Mouse (Mus musculus) forebrain, postnatal 0 days (tissue): ENCODE measurements around the gene Mmrn1. TPM values are rescaled to one million over a fixed set of nuclear protein-coding genes. Genes with fewer than 3 reads are reported as not detected.
A peak's percentile ranks its signal among the peaks of the same experiment; 100 is the strongest.

Source experiments
- ATAC-seq: fragments of 200-750 bp; cut with Nextera tagmentation; 2 replicates; pipeline ENCODE4 v1.8.0; 2017; ENCODE audit warnings: mild to moderate bottlenecking, moderate library complexity
- DNase-seq: peaks from one replicate; pipeline ENCODE4 v3.0.0-alpha.2; 2015
- H3K27ac ChIP-seq: fragments of 300-500 bp; sonication (generic); 2 replicates; pipeline ENCODE4 v1.5.1; 2014; ENCODE audit warnings: low read depth, mild to moderate bottlenecking, antibody characterized with exemption, low read length, moderate library complexity, mixed read lengths
- H3K27me3 ChIP-seq: fragments of 300-500 bp; sonication (generic); 2 replicates; pipeline ENCODE4 v1.6.1; 2014; ENCODE audit warnings: mild to moderate bottlenecking, low read length, mixed read lengths; ENCODE audit not compliant: insufficient read depth
- H3K36me3 ChIP-seq: fragments of 300-500 bp; sonication (generic); 2 replicates; pipeline ENCODE4 v1.6.1; 2014; ENCODE audit warnings: mild to moderate bottlenecking, moderate library complexity; ENCODE audit not compliant: insufficient read depth
- H3K4me1 ChIP-seq: fragments of 300-500 bp; sonication (generic); 2 replicates; pipeline ENCODE4 v1.6.1; 2014; ENCODE audit warnings: antibody characterized with exemption; ENCODE audit not compliant: insufficient read depth
- H3K4me2 ChIP-seq: fragments of 300-500 bp; sonication (generic); 2 replicates; pipeline ENCODE4 v1.6.1; 2014; ENCODE audit warnings: low read depth, mild to moderate bottlenecking, moderate library complexity
- H3K4me3 ChIP-seq: fragments of 300-500 bp; sonication (generic); 2 replicates; pipeline ENCODE4 v1.5.1; 2014; ENCODE audit warnings: low read depth, low read length, mixed read lengths
- H3K9ac ChIP-seq: fragments of 300-500 bp; sonication (generic); 2 replicates; pipeline ENCODE4 v1.6.1; 2014; ENCODE audit warnings: mild to moderate bottlenecking
- H3K9me3 ChIP-seq: fragments of 300-500 bp; sonication (generic); 2 replicates; pipeline ENCODE4 v1.6.1; 2016; ENCODE audit warnings: low read length
- CTCF ChIP-seq: sonication (generic); IDR thresholded peaks from 2 replicates; pipeline ENCODE4 v1.5.1; 2016; ENCODE audit warnings: antibody characterized with exemption, control low read depth, low read depth
- WGBS: fragments of 180-500 bp; shearing (Covaris S2); extraction: QIAGEN DNeasy Blood & Tissue Kit; methylation state at CpG from one replicate; pipeline ENCODE4 v1.1.7; 2014; 5-methylcytosine and 5-hydroxymethylcytosine counted together
- polyA plus RNA-seq: library from polyadenylated mRNA; unstranded; fragments of >200 nt; fragmentation: Nextera tagmentation; extraction: Ambion mirVana; gene quantifications from 2 replicates; pipeline ENCODE4 v1.2.1, GENCODE M21; 2015
- total RNA-seq: library from RNA; depleted of rRNA; stranded (reverse); fragments of >200 nt; gene quantifications from 2 replicates; pipeline ENCODE4 v1.2.3, GENCODE M21; 2014

Mmrn1 gene
- total and polyA plus RNA-seq, 2 experiments from 2014 or later: 1.0 to 2.1 TPM

- TF ChIP-seq CTCF: no peak
- no peak for ATAC-seq
- WGBS: 62% methylated on average over 6 of the region's 6 CpGs
Observed at GRCm38 (mm10) chr6:60969407-60969806, 44.6 kb downstream of the Mmrn1 start.

GRCm38 (mm10) chr6:60970811-60971210 lies 46.0 kb downstream of the Mmrn1 start:
- WGBS: 78% methylated on average over 2 of the region's 2 CpGs
- no peak for TF ChIP-seq CTCF
- no peaks in the 10 kb centered on the region for H3K36me3 ChIP-seq
- H3K4me3 ChIP-seq: no peak overlapping the region
- no peaks in the 10 kb centered on the region for H3K4me1 ChIP-seq
- no peak overlapping the region for H3K9ac ChIP-seq
- H3K27me3 ChIP-seq: no peaks in the 10 kb centered on the region
- no peak overlapping the region for H3K4me2 ChIP-seq
- no peak for ATAC-seq
- no peak overlapping the region for H3K27ac ChIP-seq
- no peaks in the 10 kb centered on the region for H3K9me3 ChIP-seq
- no peak for DNase-seq

More at GRCm38 (mm10) chr6:60969407-60969806, 44.6 kb downstream of the Mmrn1 start:
- Histone ChIP-seq H3K4me2 (no peak overlapping the region), H3K9me3 (no peaks in the 10 kb centered on the region), H3K36me3 (no peaks in the 10 kb centered on the region), H3K9ac (no peak overlapping the region), H3K27me3 (no peaks in the 10 kb centered on the region), H3K4me3 (no peak overlapping the region), H3K27ac (no peak overlapping the region), H3K4me1 (no peaks in the 10 kb centered on the region)
- no peak for DNase-seq

DNA sequence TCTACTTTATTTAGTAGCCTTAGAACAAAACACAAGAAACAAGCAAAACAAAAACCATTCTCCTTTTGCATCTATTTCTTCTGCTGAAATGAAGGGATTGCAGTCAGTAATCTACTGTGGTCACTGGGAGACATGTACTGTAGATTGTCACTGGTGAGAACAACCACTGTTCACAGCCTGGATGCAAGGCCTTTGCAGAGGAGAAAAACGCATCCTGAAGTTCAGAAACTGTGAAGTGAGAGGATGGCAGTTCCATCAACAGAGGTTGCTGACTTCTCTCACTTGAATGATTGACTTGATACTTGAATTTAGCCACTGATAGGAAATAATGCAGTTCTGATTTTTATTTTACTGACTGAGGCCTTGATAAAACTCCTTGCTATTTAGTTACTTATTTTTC lies 53.8 kb downstream of the Mmrn1 start:
- Histone ChIP-seq H3K27ac (no peak overlapping the region), H3K36me3 (no peaks in the 10 kb centered on the region), H3K4me1 (no peaks in the 10 kb centered on the region), H3K9me3 (no peaks in the 10 kb centered on the region), H3K9ac (no peak overlapping the region), H3K4me3 (no peak overlapping the region), H3K4me2 (no peak overlapping the region), H3K27me3 (no peaks in the 10 kb centered on the region)
- ATAC-seq (no peak), DNase-seq (no peak)
- no peak for TF ChIP-seq CTCF
- 73% methylated on average over 1 of the region's 1 CpGs for WGBS

DNA sequence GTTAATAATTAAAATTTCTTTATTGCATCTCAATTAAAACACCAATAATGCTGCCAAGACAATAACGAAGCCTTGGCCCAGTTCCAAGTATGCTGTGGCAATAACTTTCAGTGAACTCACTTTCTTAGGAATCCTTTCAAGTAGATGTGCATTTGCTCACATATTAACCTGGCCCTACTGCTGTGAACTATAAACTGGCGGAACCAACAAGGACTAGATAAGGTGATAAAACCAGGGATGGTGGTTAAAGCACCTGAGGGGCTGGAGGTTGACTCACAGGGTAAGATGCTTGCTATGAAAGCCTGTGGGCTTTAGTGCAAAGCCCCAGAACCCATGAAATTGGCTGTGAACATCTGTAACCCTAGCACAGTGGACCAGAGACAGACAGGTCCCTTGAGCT lies 54.3 kb downstream of the Mmrn1 start:
- no peak for ATAC-seq

DNA sequence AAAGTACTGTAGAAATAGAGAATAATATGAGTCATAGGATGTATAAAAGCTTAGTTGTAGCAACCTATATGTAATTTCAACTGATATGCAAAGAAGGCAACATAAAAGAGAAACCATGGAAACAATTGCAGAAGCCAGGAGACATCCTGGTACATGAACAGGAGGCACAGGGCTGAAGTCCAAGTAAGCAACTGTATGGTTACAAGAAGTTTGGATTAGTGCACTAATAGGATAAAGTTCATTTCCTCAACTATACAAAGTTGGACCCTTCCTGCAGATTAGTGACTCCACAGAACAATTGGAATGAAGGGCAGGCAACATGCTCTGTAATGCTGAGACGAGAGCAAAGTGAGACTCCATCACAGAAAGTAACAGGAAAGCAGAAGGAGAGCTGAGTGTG lies 59.6 kb downstream of the Mmrn1 start:
- Histone ChIP-seq H3K27ac (no peak overlapping the region), H3K9me3 (no peaks in the 10 kb centered on the region), H3K4me3 (no peak overlapping the region), H3K4me2 (no peak overlapping the region), H3K27me3 (no peaks in the 10 kb centered on the region), H3K4me1 (no peaks in the 10 kb centered on the region), H3K9ac (no peak overlapping the region), H3K36me3 (no peaks in the 10 kb centered on the region)
- whole genome bisulfite sequencing: 40% methylated on average over 1 of the region's 1 CpGs
- DNase-seq (no peak), ATAC-seq (no peak)
- no peak for TF ChIP-seq CTCF

More for the DNA sequence above, 54.3 kb downstream of the Mmrn1 start:
- 60% methylated on average over 2 of the region's 2 CpGs for WGBS
- no peak for TF ChIP-seq CTCF
- no peaks in the 10 kb centered on the region for H3K4me1 ChIP-seq
- no peak overlapping the region for H3K9ac ChIP-seq
- no peak overlapping the region for H3K4me3 ChIP-seq
- H3K9me3 ChIP-seq: no peaks in the 10 kb centered on the region
- no peak overlapping the region for H3K4me2 ChIP-seq
- no peaks in the 10 kb centered on the region for H3K27me3 ChIP-seq
- no peaks in the 10 kb centered on the region for H3K36me3 ChIP-seq
- no peak overlapping the region for H3K27ac ChIP-seq
- no peak for DNase-seq

- Histone ChIP-seq H3K27me3 (no peaks in the 10 kb centered on the region), H3K9me3 (no peaks in the 10 kb centered on the region), H3K4me3 (no peak overlapping the region), H3K36me3 (no peaks in the 10 kb centered on the region), H3K4me1 (no peaks in the 10 kb centered on the region), H3K4me2 (no peak overlapping the region), H3K27ac (no peak overlapping the region), H3K9ac (no peak overlapping the region)
- DNase-seq: peak; percentile 70
- peak; percentile 40 for ATAC-seq
- WGBS: 25% methylated on average over 2 of the region's 2 CpGs
- TF ChIP-seq CTCF: peak; percentile 73
Observed at GRCm38 (mm10) chr6:60985919-60986318, 61.1 kb downstream of the Mmrn1 start.

- 83% methylated on average over 11 of the region's 11 CpGs for WGBS
- Histone ChIP-seq H3K9ac (no peak overlapping the region), H3K9me3 (no peaks in the 10 kb centered on the region), H3K4me1 (no peaks in the 10 kb centered on the region), H3K4me3 (no peak overlapping the region), H3K36me3 (no peaks in the 10 kb centered on the region), H3K27ac (no peak overlapping the region), H3K27me3 (no peaks in the 10 kb centered on the region), H3K4me2 (no peak overlapping the region)
- TF ChIP-seq CTCF: no peak
- ATAC-seq (no peak), DNase-seq (no peak)
Observed at GRCm38 (mm10) chr6:60986914-60987313, 62.1 kb downstream of the Mmrn1 start.

DNA sequence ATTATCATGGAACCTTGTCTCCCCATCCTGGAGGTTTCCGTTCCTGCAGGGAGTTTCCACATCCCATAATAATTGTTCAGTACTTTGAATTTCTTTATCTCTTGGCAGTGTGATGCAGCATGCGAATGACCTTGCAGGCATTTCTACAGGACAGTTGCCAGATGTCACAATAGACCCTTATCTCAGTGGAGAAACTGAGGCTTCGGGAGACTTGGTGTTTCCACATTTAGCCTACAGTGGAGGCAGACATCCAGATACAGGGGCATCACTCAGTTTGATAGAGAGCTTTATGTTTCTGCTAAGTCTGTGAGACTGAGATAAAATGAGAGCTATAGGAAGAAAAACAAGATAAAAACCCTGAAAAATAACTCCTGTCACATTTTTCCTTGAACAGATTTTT lies 63.0 kb downstream of the Mmrn1 start:
- Histone ChIP-seq H3K4me2 (no peak overlapping the region), H3K36me3 (no peaks in the 10 kb centered on the region), H3K27me3 (no peaks in the 10 kb centered on the region), H3K4me3 (no peak overlapping the region), H3K27ac (no peak overlapping the region), H3K9ac (no peak overlapping the region), H3K9me3 (no peaks in the 10 kb centered on the region), H3K4me1 (no peaks in the 10 kb centered on the region)
- 89% methylated on average over 3 of the region's 3 CpGs for WGBS
- DNase-seq (no peak), ATAC-seq (no peak)
- TF ChIP-seq CTCF: no peak
